Mouse (Mus musculus) kidney, postnatal 0 days (tissue): ENCODE results near the gene Gm9376. TPM values are rescaled to one million over a fixed set of nuclear protein-coding genes. Genes with fewer than 3 reads are reported as not detected.

ENCODE experiments used
- ATAC-seq: fragments of 200-750 bp; cut with Nextera tagmentation; replicated peaks from 2 replicates; pipeline ENCODE4 v1.8.0; 2017; ENCODE audit warnings: low read depth, moderate number of reproducible peaks, moderate TSS enrichment, moderate library complexity; ENCODE audit not compliant: low FRiP score
- DNase-seq: peaks from one replicate; pipeline ENCODE4 v3.0.0-alpha.2; 2016; ENCODE audit warnings: low spot score
- H3K27ac ChIP-seq: fragments of 300-500 bp; sonication (generic); 2 replicates; pipeline ENCODE4 v1.5.1; 2014; ENCODE audit warnings: mild to moderate bottlenecking
- H3K27me3 ChIP-seq: fragments of 300-500 bp; sonication (generic); 2 replicates; pipeline ENCODE4 v1.6.1; 2014; ENCODE audit warnings: low read length, mixed read lengths; ENCODE audit not compliant: insufficient read depth
- H3K36me3 ChIP-seq: fragments of 300-500 bp; sonication (generic); 2 replicates; pipeline ENCODE4 v1.6.1; 2014; ENCODE audit warnings: low read length, mixed read lengths; ENCODE audit not compliant: insufficient read depth
- H3K4me1 ChIP-seq: fragments of 300-500 bp; sonication (generic); replicated peaks from 2 replicates; pipeline ENCODE4 v1.6.1; 2014; ENCODE audit warnings: antibody characterized with exemption, low read length, mixed read lengths; ENCODE audit not compliant: insufficient read depth
- H3K4me2 ChIP-seq: fragments of 300-500 bp; sonication (generic); 2 replicates; pipeline ENCODE4 v1.6.1; 2014; ENCODE audit warnings: mild to moderate bottlenecking, low read length, moderate library complexity, mixed read lengths
- H3K4me3 ChIP-seq: fragments of 300-500 bp; sonication (generic); replicated peaks from 2 replicates; pipeline ENCODE4 v1.5.1; 2014; ENCODE audit warnings: low read depth, low read length
- H3K9ac ChIP-seq: fragments of 300-500 bp; sonication (generic); 2 replicates; pipeline ENCODE4 v1.6.1; 2014; ENCODE audit warnings: low read depth, low read length
- H3K9me3 ChIP-seq: fragments of 300-500 bp; sonication (generic); replicated peaks from 2 replicates; pipeline ENCODE4 v1.6.1; 2016; ENCODE audit warnings: low read length, inconsistent platforms, mixed read lengths
- CTCF ChIP-seq: IDR thresholded peaks from 2 replicates; pipeline ENCODE4 v1.5.1; 2016; ENCODE audit warnings: antibody characterized with exemption, low read depth, mild to moderate bottlenecking, moderate library complexity
- WGBS: fragments of 180-500 bp; shearing (Covaris S2); extraction: QIAGEN DNeasy Blood & Tissue Kit; methylation state at CpG from one replicate; pipeline ENCODE4 v1.1.7; 2014; 5-methylcytosine and 5-hydroxymethylcytosine counted together
- polyA plus RNA-seq: library from polyadenylated mRNA; unstranded; fragments of >200 nt; fragmentation: Nextera tagmentation; extraction: Ambion mirVana; gene quantifications from 2 replicates; pipeline ENCODE4 v1.2.1, GENCODE M21; 2015

Gm9376 gene
- polyA plus RNA-seq, 1 experiment from 2014 or later, result not detected

DNA sequence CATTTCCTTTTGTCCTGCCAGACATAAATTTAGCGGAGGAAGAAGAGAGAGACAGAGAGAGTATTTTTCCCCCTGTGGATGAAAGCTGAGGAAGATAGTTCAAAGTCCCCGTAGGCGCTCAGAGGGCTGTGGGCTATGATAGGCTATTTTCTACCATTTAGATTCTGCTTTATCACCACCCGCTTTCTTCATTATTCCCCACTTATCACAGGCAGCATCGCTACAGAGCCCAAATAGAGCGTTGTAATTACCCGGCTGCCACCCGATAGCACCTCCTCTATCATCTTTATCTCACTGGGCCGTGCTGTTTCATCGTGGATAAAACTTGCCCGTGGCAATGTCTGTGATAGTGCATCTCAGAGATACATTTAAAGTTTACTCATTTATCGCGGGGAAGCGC, 35.8 kb downstream of the Gm9376 start:
- no peak overlapping the region for H3K4me2 ChIP-seq
- H3K36me3 ChIP-seq, result no peaks in the 10 kb centered on the region
- H3K27me3 ChIP-seq, result no peaks in the 10 kb centered on the region
- no peak overlapping the region for H3K4me3 ChIP-seq
- WGBS, result 78% methylated on average over 14 of the region's 14 CpGs
- H3K27ac ChIP-seq, result no peak overlapping the region
- DNase-seq (no peak), ATAC-seq (no peak)
- no peak for TF ChIP-seq CTCF
- H3K9ac ChIP-seq, result no peak overlapping the region
- no peaks in the 10 kb centered on the region for H3K9me3 ChIP-seq
- H3K4me1 ChIP-seq, result 0 out of 2 replicates have a peak, but pooled peaks cover 4% of the 10 kb centered on the region

DNA sequence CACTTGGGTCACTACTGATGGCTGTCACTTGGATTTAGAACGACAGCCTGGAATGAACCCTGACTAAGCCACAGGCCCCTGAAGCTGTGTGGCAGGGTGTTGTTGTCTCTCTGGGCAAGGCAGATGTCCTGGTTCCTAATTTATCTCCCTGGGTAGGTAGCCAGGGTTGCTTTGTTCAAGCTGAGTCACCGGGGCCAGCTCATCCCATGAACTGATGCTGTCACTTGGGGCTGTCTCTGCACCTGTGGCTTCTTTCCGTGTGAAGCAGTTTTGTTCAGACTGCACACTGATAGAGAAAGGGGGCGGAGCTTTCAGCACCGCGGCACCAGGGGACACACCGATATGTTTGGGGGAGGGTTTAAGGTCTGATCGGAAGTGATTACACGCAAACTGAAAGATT, 37.8 kb downstream of the Gm9376 start:
- H3K4me3 ChIP-seq, result no peak overlapping the region
- ATAC-seq (no peak), DNase-seq (no peak)
- no peak overlapping the region for H3K27ac ChIP-seq
- H3K4me2 ChIP-seq, result no peak overlapping the region
- no peaks in the 10 kb centered on the region for H3K9me3 ChIP-seq
- no peak for TF ChIP-seq CTCF
- H3K4me1 ChIP-seq, result 0 out of 2 replicates have a peak, but pooled peaks cover 4% of the 10 kb centered on the region
- H3K27me3 ChIP-seq, result no peaks in the 10 kb centered on the region
- H3K9ac ChIP-seq, result no peak overlapping the region
- 73% methylated on average over 9 of the region's 9 CpGs for WGBS
- no peaks in the 10 kb centered on the region for H3K36me3 ChIP-seq

GRCm38 (mm10) chr14:118305951-118306350, 39.2 kb downstream of the Gm9376 start:
- 55% methylated on average over 9 of the region's 9 CpGs for WGBS

GRCm38 (mm10) chr14:118307060-118307459, 40.3 kb downstream of the Gm9376 start:
- 77% methylated on average over 8 of the region's 8 CpGs for WGBS
- Histone ChIP-seq H3K4me1 (0 out of 2 replicates have a peak, but pooled peaks cover 4% of the 10 kb centered on the region), H3K9me3 (no peaks in the 10 kb centered on the region), H3K4me2 (no peak overlapping the region), H3K9ac (no peak overlapping the region), H3K36me3 (no peaks in the 10 kb centered on the region), H3K27ac (no peak overlapping the region), H3K4me3 (no peak overlapping the region), H3K27me3 (no peaks in the 10 kb centered on the region)
- no peak for ATAC-seq
- TF ChIP-seq CTCF, result no peak
- DNase-seq, result no peak

More at GRCm38 (mm10) chr14:118305951-118306350, 39.2 kb downstream of the Gm9376 start:
- Histone ChIP-seq H3K4me3 (no peak overlapping the region), H3K27ac (no peak overlapping the region), H3K4me2 (no peak overlapping the region), H3K36me3 (no peaks in the 10 kb centered on the region), H3K27me3 (no peaks in the 10 kb centered on the region), H3K4me1 (0 out of 2 replicates have a peak, but pooled peaks cover 4% of the 10 kb centered on the region), H3K9ac (no peak overlapping the region), H3K9me3 (no peaks in the 10 kb centered on the region)
- DNase-seq (peak; percentile 37), ATAC-seq (no peak)
- TF ChIP-seq CTCF, result no peak

- Histone ChIP-seq H3K27ac (no peak overlapping the region), H3K27me3 (no peaks in the 10 kb centered on the region), H3K36me3 (no peaks in the 10 kb centered on the region), H3K4me1 (no peaks in the 10 kb centered on the region), H3K4me2 (no peak overlapping the region), H3K9me3 (no peaks in the 10 kb centered on the region), H3K9ac (no peak overlapping the region), H3K4me3 (no peak overlapping the region)
- no peak for TF ChIP-seq CTCF
- WGBS, result 91% methylated on average over 8 of the region's 8 CpGs
- no peak for DNase-seq
- ATAC-seq, result no peak
Observed at GRCm38 (mm10) chr14:118311703-118312102, 44.9 kb downstream of the Gm9376 start.

DNA sequence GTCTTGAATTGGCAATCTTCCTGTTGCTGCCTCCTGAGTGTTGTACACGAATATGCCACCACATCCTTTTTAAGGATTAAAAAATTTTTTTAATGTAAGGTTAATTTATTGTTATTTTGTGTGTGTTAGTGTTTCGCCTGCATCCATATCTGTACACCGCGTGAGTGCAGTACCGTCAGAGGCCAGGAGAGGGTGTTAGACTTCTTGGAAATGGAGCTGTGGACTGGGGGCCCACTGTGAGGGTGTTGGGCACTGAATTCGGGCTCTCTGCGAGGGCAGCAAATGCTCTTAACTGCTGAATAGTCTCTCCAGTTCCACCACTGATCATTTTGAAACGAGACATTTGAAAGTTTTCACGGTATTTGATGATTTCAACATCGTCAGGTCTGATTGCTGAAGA, 45.9 kb downstream of the Gm9376 start:
- no peak overlapping the region for H3K9ac ChIP-seq
- H3K4me3 ChIP-seq, result no peak overlapping the region
- TF ChIP-seq CTCF, result peak; percentile 17; the same call in 1 of the 2 replicates
- H3K27ac ChIP-seq, result no peak overlapping the region
- no peak for DNase-seq
- ATAC-seq, result no peak
- no peaks in the 10 kb centered on the region for H3K36me3 ChIP-seq
- no peaks in the 10 kb centered on the region for H3K4me1 ChIP-seq
- 91% methylated on average over 10 of the region's 10 CpGs for WGBS
- H3K9me3 ChIP-seq, result no peaks in the 10 kb centered on the region
- H3K27me3 ChIP-seq, result no peaks in the 10 kb centered on the region
- no peak overlapping the region for H3K4me2 ChIP-seq

- no peak overlapping the region for H3K27ac ChIP-seq
- no peak overlapping the region for H3K9ac ChIP-seq
- ATAC-seq (no peak), DNase-seq (no peak)
- no peak overlapping the region for H3K4me2 ChIP-seq
- TF ChIP-seq CTCF, result no peak
- H3K4me3 ChIP-seq, result no peak overlapping the region
- no peaks in the 10 kb centered on the region for H3K9me3 ChIP-seq
- 88% methylated on average over 3 of the region's 3 CpGs for WGBS
- H3K4me1 ChIP-seq, result no peaks in the 10 kb centered on the region
- H3K36me3 ChIP-seq, result no peaks in the 10 kb centered on the region
- H3K27me3 ChIP-seq, result no peaks in the 10 kb centered on the region
Observed at GRCm38 (mm10) chr14:118313931-118314330, 47.2 kb downstream of the Gm9376 start.
